ENCODE assay signal across 11 mouse cellular contexts in genomic region chr11:77848131-77848530, GRCm38 (mm10). TPM values are rescaled to one million over a fixed set of nuclear protein-coding genes. Genes with fewer than 3 reads are reported as not detected.
A peak's percentile ranks its signal among the peaks of the same experiment; 100 is the strongest.
DNase-seq lines count a peak whose midpoint lies in the region; ATAC-seq and TF ChIP-seq lines count a peak whose summit lies in the region.
"Had no signal": no experiment of that assay in that cellular context is flagged by ENCODE, and none has a peak within 500 bp of the region (broad histone marks: within the 10 kb centered on the region; RNA-seq: fewer than 3 reads in every experiment).

No protein-coding gene starts in this region.

- H3K36me3 ChIP-seq in kidney, embryonic 15.5 days = peaks cover 82% of the 10 kb centered on the region
- H3K36me3 ChIP-seq in kidney, adult 2 months (ENCODE audit: control insufficient read depth, insufficient read depth, low read length) = peaks cover 16% of the 10 kb centered on the region
- peaks cover 79% of the 10 kb centered on the region for H3K36me3 ChIP-seq in hindbrain, embryonic 13.5 days
- peaks cover 78% of the 10 kb centered on the region for H3K36me3 ChIP-seq in neural tube, embryonic 13.5 days

- TF ChIP-seq POLR2A in kidney, adult 2 months (IDR thresholded peaks at IDR 0.05; ENCODE audit: low read depth, low read length) = no peak
- TF ChIP-seq POLR2A in brain, embryonic 14.5 days (IDR thresholded peaks at IDR 0.05; ENCODE audit: borderline replicate concordance, extremely low read depth, insufficient read depth, insufficient read length, poor library complexity, severe bottlenecking) = no peak

- peak overlapping the region; percentile 48; the same call in 1 of the 2 replicates for H3K27ac ChIP-seq in kidney, embryonic 15.5 days
- no peak overlapping the region for H3K27ac ChIP-seq in kidney, adult 2 months (ENCODE audit: insufficient read depth, low read depth, low read length)
- peak overlapping the region; percentile 75 for H3K27ac ChIP-seq in hindbrain, embryonic 13.5 days
- H3K27ac ChIP-seq in neural tube, embryonic 13.5 days (replicated peaks) = peak overlapping the region; percentile 89
- H3K27ac ChIP-seq: embryonic facial prominence, embryonic 12.5 days; heart, embryonic 15.5 days had no signal

- H3K9me3 ChIP-seq in kidney, embryonic 15.5 days (replicated peaks) = no peaks in the 10 kb centered on the region
- H3K9me3 ChIP-seq in hindbrain, embryonic 13.5 days = no peaks in the 10 kb centered on the region
- H3K9me3 ChIP-seq in neural tube, embryonic 13.5 days = no peaks in the 10 kb centered on the region
- H3K9me3 ChIP-seq: embryonic facial prominence, embryonic 12.5 days; heart, embryonic 15.5 days had no signal

- WGBS in kidney, embryonic 15.5 days = 31% methylated on average over 5 of the region's 5 CpGs
- WGBS in kidney, adult 2 months = 45% methylated on average over 5 of the region's 5 CpGs
- WGBS in hindbrain, embryonic 13.5 days = 20% methylated on average over 5 of the region's 5 CpGs
- WGBS in neural tube, embryonic 13.5 days = 17% methylated on average over 5 of the region's 5 CpGs

- ATAC-seq in kidney, embryonic 15.5 days (replicated peaks; ENCODE audit: low FRiP score) = 0 out of 2 replicates have a peak, but pooled peaks have one; percentile 6
- ATAC-seq in hindbrain, embryonic 13.5 days (ENCODE audit: low FRiP score) = no peak
- ATAC-seq in neural tube, embryonic 13.5 days (ENCODE audit: low read depth) = 0 out of 2 replicates have a peak, but pooled peaks have one; percentile 12

- DNase-seq in kidney, adult 2 months = no peak
- DNase-seq in brain, embryonic 14.5 days (ENCODE audit: low read depth) = peak; percentile 86
- no peak for DNase-seq in thymus, postnatal 14 days
- DNase-seq in kidney, postnatal 25 days = no peak
- no peak for DNase-seq in right cerebral cortex, postnatal 25 days
- DNase-seq: spleen, adult 18-20 months had no signal

- 0 out of 2 replicates have a peak overlapping the region, but pooled peaks have one; percentile 12 for H3K4me2 ChIP-seq in kidney, embryonic 15.5 days
- H3K4me2 ChIP-seq in hindbrain, embryonic 13.5 days = no peak overlapping the region
- H3K4me2 ChIP-seq in neural tube, embryonic 13.5 days = no peak overlapping the region
- H3K4me2 ChIP-seq: embryonic facial prominence, embryonic 12.5 days; heart, embryonic 15.5 days had no signal

- H3K9ac ChIP-seq in kidney, embryonic 15.5 days = no peak overlapping the region
- H3K9ac ChIP-seq in hindbrain, embryonic 13.5 days = peak overlapping the region; percentile 64
- peak overlapping the region; percentile 47; the same call in 1 of the 2 replicates for H3K9ac ChIP-seq in neural tube, embryonic 13.5 days
- H3K9ac ChIP-seq: embryonic facial prominence, embryonic 12.5 days; heart, embryonic 15.5 days had no signal

- peaks cover 15% of the 10 kb centered on the region for H3K27me3 ChIP-seq in kidney, embryonic 15.5 days
- no peaks in the 10 kb centered on the region for H3K27me3 ChIP-seq in kidney, adult 2 months (replicated peaks; ENCODE audit: control insufficient read depth, insufficient read depth, low read length)
- H3K27me3 ChIP-seq in hindbrain, embryonic 13.5 days = peaks cover 18% of the 10 kb centered on the region
- H3K27me3 ChIP-seq in neural tube, embryonic 13.5 days = peaks cover 31% of the 10 kb centered on the region
- H3K27me3 ChIP-seq: heart, embryonic 15.5 days had no signal

- peaks cover 51% of the 10 kb centered on the region for H3K4me1 ChIP-seq in kidney, embryonic 15.5 days
- 0 out of 2 replicates have a peak, but pooled peaks cover 5% of the 10 kb centered on the region for H3K4me1 ChIP-seq in kidney, adult 2 months (ENCODE audit: control insufficient read depth, insufficient read depth, low read length)
- peaks cover 74% of the 10 kb centered on the region for H3K4me1 ChIP-seq in hindbrain, embryonic 13.5 days (replicated peaks)
- H3K4me1 ChIP-seq in neural tube, embryonic 13.5 days (replicated peaks) = peaks cover 79% of the 10 kb centered on the region

- no peak overlapping the region for H3K4me3 ChIP-seq in kidney, embryonic 15.5 days (replicated peaks)
- H3K4me3 ChIP-seq in kidney, adult 2 months (ENCODE audit: insufficient read depth, low read depth, low read length) = no peak overlapping the region
- no peak overlapping the region for H3K4me3 ChIP-seq in hindbrain, embryonic 13.5 days
- H3K4me3 ChIP-seq in neural tube, embryonic 13.5 days = no peak overlapping the region
- H3K4me3 ChIP-seq: embryonic facial prominence, embryonic 12.5 days; heart, embryonic 15.5 days had no signal

- TF ChIP-seq CTCF in kidney, adult 2 months (conservative IDR thresholded peaks at IDR 0.05; ENCODE audit: insufficient read depth, insufficient read length, low read depth, low read length) = no peak
- TF ChIP-seq CTCF in brain, embryonic 14.5 days (IDR thresholded peaks at IDR 0.05; ENCODE audit: borderline replicate concordance, extremely low read depth, insufficient read depth, insufficient read length) = no peak

RNA-seq across cellular contexts. Expression of gene Pipox, which starts 45.8 kb away (rescaled TPM):
- polyA plus RNA-seq in kidney, embryonic 15.5 days (2015; fragmentation: Nextera tagmentation; extraction: Ambion mirVana) = 8.7 and 10.8 TPM in 2 replicates
- 239 and 257 TPM in 2 replicates for polyA plus RNA-seq in kidney, adult 2 months (2012; rRNA removed)
- 10.0 and 19.2 TPM in 2 replicates for polyA plus RNA-seq in brain, embryonic 14.5 days (2012; rRNA removed)
- 4.2 and 6.6 TPM in 2 replicates for polyA plus RNA-seq in hindbrain, embryonic 13.5 days (2015; fragmentation: Nextera tagmentation; extraction: Ambion mirVana)
- polyA plus RNA-seq in neural tube, embryonic 13.5 days (2015; fragmentation: Nextera tagmentation; extraction: Ambion mirVana) = 4.1 and 6.1 TPM in 2 replicates

Comparison
In these comparisons a context has a peak if more than half of its experiments do, and no peak if none do; other contexts are left out.
1. RNA of gene Pipox, which starts 45.8 kb away (polyA plus RNA-seq): 239 to 257 TPM in kidney, adult 2 months; 8.7 to 10.8 TPM in kidney, embryonic 15.5 days, 10.0 to 19.2 TPM in brain, embryonic 14.5 days, 4.1 to 6.1 TPM in neural tube, embryonic 13.5 days and 4.2 to 6.6 TPM in hindbrain, embryonic 13.5 days; every median in the first group is over 10 times any median in the second.